Mouse (Mus musculus) left cerebral cortex, postnatal 4 days (tissue): ENCODE measurements around the gene Wnt10b. TPM values are rescaled to one million over a fixed set of nuclear protein-coding genes. Genes with fewer than 3 reads are reported as not detected.
A peak's percentile ranks its signal among the peaks of the same experiment; 100 is the strongest.
"Not testable (repeated sequence)": the region's sequence is repeated elsewhere in the genome, so short reads cannot be mapped to it uniquely, and the experiment has no call there.

Experiments
- DNase-seq: peaks from one replicate; pipeline ENCODE4 v3.0.0-alpha.2; 2022
- intact Hi-C: fragments of 180-260 bp; cut with DNase I; formaldehyde crosslinking; loops from one replicate; pipeline ENCODE4 v1.15.1; 2025
- total RNA-seq, 2 experiments: library from RNA; stranded (reverse); gene quantifications; 2 replicates each; pipeline ENCODE4 v1.2.3; 2021

The Wnt10b gene
- total RNA-seq, 2 experiments from 2014 or later = 0.36 to 0.40 TPM

DNA sequence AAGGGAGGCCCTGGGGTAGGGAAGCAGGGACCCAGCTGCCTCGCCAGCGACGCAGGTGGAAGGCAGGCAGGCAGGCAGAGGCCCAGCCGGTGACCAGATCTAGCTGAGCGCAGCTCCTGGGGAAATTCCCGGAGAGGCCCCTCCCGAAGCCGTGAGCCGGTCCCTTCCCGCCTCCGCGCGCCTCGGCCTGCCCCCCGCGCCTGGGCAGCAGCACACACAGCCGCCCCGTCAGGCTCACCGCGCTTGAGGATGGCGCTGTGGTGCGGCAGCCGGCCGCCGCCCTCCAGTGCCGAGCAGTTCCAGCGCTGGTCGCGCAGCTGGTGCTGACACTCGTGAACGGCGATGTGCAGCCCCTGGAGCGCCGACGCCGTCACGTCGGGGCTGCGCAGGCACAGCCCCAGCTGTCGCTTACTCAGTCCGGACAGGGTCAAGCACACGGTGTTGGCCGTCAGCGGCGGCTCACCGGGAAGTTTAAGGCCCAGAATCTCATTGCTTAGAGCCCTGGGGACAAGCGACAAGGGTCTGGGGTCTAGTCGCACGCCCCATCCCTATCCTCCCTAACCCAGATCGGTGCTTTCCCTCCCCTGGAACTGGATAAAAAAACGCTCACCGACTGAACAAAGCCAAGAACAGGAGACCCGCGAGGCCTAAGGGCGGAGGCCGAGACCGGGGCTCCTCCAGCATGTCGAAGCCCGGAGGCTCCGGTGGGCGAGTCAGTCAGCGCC is 1.5 kb downstream of the Wnt10b start:
- no peak for DNase-seq
- intact Hi-C loops = no loop called here

DNA sequence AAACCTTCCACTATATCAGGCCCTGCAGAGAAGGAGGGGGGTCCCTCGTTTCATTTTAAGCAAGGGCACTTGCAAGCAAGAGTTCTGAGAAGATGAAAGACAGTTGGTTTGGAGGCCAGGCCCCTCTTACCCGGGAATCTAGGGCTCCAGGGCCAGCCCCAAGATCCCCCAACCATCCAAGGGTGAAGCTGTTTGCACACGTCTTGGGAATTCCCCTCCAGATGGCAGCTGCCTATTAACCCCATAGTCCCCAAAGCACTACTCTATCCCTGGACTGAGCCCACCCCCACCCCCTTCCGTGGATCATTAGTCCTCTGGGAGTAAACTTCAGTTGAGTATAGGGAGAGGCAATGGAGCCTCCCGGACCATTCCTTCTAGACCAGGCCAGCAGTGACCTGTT is 2.4 kb downstream of the Wnt10b start:
- DNase-seq = no peak
- intact Hi-C loops = no loop called here

DNA sequence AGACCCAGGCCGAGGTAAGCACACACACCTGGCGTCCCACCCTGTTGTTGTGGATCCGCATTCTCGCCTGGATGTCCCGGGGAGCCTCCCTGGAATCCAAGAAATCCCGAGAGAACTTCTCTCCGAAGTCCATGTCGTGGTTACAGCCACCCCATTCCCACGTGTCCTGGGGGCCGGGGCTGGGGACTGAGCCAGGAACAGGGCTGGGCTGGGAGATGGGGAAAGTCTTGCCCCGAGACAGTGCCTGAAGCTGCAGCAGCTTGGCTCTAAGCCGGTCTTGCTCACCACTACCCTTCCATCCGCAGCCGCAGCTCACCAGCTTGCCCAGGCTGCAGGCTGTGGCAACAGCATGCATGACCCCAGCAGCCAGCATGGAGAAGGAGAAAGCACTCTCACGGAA is 3.9 kb downstream of the Wnt10b start:
- intact Hi-C loops = no loop called here
- no peak for DNase-seq

GRCm38 (mm10) chr15:98772511-98773211 is 5.3 kb downstream of the Wnt10b start:
- no peak for DNase-seq
- intact Hi-C loops = no loop called here

GRCm38 (mm10) chr15:98771813-98772425 is 6.0 kb downstream of the Wnt10b start:
- DNase-seq = no peak
- intact Hi-C loops = no loop called here

- DNase-seq = no peak
- intact Hi-C loops = no loop called here
Measured at GRCm38 (mm10) chr15:98768259-98768658, 9.7 kb downstream of the Wnt10b start.

GRCm38 (mm10) chr15:98765929-98766328 is 12.0 kb downstream of the Wnt10b start:
- no peak for DNase-seq
- intact Hi-C loops = no loop called here

DNA sequence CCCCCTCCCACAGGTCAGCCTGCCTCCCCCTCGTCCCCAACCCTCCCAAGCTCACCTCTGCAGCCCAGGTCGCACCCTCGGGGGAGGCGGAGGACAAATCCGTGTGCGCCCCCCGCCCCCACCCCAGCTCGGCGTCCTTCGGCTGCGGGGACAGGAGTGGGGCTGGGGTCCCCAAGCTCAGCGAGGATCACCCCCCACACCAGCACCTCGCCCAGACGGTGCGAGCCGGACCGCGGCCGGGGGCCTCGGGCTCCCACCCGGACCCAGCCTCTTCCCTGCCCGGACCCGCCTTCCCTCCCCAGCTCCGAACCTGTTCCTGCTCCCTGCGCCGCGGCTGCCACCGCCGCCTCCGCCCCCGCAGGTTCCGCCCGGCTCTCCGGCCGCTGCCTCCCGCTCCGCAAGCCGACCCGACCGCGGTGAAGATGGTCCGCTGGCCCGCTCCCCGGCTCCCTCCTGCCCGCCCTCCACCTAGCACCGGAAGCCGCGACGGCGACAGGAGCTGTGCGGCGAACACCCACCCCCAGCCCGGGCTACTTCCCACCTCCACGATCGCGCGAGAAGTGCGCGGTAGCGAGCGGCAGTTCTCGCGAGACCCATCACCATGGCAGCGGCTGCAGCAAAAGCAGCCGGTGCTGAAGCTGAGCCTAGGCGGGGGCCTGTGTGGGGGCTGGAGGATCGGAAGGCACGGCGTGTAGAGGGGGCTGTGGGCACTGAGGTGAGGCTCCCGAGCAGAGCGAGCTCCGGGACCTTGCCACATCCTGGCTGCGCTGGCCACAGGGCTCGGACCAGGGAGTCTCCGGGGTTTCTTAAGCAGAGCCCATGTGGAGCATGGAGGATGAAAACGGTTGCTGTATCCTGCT is 15.1 kb downstream of the Wnt10b start, which contains the start of gene Arf3:
Gene Arf3, minus strand, starts transcription at position 545 of the 860 bp plus-strand sequence.
- peak; percentile 97 for DNase-seq
- intact Hi-C loops = no loop called here

GRCm38 (mm10) chr15:98762201-98762621 is 15.7 kb downstream of the Wnt10b start:
- peak; percentile 86 for DNase-seq
- intact Hi-C loops = no loop called here

- DNase-seq = no peak
- intact Hi-C loops = no loop called here
Measured at GRCm38 (mm10) chr15:98754125-98754524, 23.8 kb downstream of the Wnt10b start.

- DNase-seq = no peak
- intact Hi-C loops = no loop called here
Measured at GRCm38 (mm10) chr15:98753021-98753423, 24.9 kb downstream of the Wnt10b start.

DNA sequence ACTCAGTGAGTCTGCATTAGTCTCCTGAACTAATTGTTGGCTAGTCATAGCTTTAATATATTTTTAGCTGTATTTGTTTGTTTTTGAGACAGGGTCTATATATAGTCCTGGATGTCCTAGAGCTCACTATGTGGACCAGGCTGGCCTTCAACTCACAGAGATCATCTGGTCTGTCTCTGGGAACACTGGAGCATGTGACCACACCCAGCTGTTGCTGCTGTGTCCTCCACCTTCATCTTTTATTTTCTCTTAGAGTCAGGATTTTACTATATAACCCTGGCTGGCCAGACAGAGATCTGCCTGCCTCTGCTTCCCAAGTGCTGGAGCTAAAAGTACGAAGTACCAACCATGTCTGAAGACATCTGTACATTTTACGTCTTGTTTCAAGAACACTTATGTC is 28.9 kb downstream of the Wnt10b start:
- intact Hi-C loops = no loop called here

DNA sequence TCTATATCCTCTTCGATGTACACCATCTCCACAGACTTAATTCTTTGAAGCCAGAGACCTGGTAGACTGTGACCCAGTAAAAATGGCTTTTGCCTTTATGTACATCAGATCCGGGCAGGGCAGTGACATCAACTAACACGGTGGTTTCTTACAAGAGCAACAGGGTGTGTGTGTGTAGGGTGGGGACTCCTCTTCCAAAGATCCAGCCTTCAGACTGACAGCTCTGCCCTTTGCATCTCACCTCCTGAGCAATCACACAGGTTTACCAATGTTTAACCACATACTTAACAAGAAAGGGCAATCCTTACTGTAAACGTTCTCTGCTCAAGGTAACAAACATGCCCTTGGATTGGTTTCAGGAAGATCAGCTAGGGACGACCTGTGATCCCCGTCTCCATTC is 30.7 kb downstream of the Wnt10b start:
- no peak for DNase-seq
- intact Hi-C loops = no loop called here

More for the DNA sequence above, 28.9 kb downstream of the Wnt10b start:
- DNase-seq = no peak

GRCm38 (mm10) chr15:98746344-98746965 is 31.5 kb downstream of the Wnt10b start:
- no peak for DNase-seq
- intact Hi-C loops = no loop called here

DNA sequence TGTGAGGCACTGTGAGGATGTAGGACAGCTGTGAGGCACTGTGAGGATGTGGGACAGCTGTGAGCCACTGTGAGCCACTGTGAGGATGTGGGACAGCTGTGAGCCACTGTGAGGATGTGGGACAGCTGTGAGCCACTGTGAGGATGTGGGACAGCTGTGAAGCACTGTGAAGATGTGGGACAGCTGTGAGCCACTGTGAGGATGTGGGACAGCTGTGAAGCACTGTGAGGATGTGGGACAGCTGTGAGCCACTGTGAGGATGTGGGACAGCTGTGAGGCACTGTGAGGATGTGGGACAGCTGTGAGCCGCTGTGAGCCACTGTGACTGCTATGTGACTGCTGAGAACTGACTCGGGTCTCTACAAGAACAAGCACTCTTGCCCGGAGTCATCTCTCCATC is 34.1 kb downstream of the Wnt10b start:
- DNase-seq, intact Hi-C loops: not testable (repeated sequence)

- DNase-seq = no peak
- intact Hi-C loops = no loop called here
Measured at GRCm38 (mm10) chr15:98742766-98743428, 35.1 kb downstream of the Wnt10b start.

- intact Hi-C loops = no loop called here
- DNase-seq = no peak
Measured at GRCm38 (mm10) chr15:98740219-98740618, 37.7 kb downstream of the Wnt10b start.

GRCm38 (mm10) chr15:98738796-98739195 is 39.2 kb downstream of the Wnt10b start:
- intact Hi-C loops = no loop called here
- DNase-seq = no peak

DNA sequence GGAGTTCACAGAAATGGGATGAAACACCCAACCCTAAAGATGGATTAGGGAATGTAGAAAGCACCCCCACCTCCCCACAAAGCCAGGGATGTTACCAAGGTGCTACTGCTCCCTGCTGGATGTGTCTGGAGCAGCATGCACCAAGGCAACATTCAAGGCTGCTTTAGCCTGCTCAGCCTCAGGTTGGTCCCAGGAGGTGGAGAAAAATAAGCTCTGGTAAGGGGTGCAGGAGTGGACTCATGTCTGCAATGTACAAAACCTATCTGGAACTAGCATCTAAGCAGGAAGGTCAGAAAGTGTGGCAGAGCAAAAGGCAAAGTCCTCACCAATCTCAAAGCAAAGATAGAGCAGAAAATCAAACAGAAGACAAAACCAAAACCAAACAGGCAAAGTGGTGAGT is 40.1 kb downstream of the Wnt10b start:
- intact Hi-C loops = no loop called here
- peak; percentile 40 for DNase-seq

- intact Hi-C loops = no loop called here
- DNase-seq = no peak
Measured at GRCm38 (mm10) chr15:98736521-98736920, 41.4 kb downstream of the Wnt10b start.
